22 mouse cellular contexts compared by ENCODE assay signal in the genomic region with DNA sequence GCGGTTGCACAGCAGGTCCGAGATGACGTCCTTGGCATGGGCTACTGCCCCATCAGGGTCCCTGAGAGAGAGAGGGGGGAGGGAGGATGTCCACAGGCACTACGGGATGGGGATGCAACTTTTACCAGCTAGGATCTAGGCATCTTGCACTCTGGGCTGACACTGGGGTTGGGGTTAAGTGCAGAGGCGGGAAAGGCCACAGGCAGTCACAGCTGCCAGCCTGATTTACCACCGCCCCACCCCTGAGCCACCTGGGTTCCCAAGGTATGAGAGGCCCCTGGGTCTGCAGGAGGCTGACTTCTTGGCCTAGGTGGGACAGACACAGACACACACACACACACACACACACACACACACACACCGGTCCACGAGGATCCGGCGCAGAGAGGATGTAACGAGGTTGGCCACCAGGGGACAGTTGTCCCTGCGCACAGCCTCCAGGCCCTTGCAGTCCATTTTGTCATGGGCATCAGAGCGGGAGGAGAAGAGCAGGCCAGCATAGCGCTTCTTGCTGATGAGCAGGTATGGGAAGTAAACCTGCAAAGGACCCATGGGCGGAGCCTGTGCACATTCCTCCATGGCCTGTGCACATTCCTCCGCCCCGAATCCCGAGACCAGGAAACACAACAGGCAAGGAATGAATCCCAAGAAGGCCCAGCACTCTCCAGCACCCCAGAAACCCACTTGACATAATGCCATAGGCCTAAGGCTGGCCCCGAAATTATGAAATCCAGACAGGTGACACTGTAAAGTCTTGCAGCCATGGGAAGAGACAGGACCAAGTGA. TPM values are rescaled to one million over a fixed set of nuclear protein-coding genes. Genes with fewer than 3 reads are reported as not detected.
DNase-seq lines count a peak whose midpoint lies in the region; ATAC-seq and TF ChIP-seq lines count a peak whose summit lies in the region.
"Had no signal": no experiment of that assay in that cellular context is flagged by ENCODE, and none has a peak within 500 bp of the region (broad histone marks: within the 10 kb centered on the region; RNA-seq: fewer than 3 reads in every experiment).

No protein-coding gene starts in this region.

- H3K4me2 ChIP-seq in limb, embryonic 11.5 days (ENCODE audit: low read depth, severe bottlenecking): no peak overlapping the region
- H3K4me2 ChIP-seq: heart, embryonic 12.5 days; hindbrain, embryonic 14.5 days; liver, embryonic 15.5 days; midbrain, embryonic 13.5 days; neural tube, embryonic 15.5 days had no signal

- ATAC-seq in limb, embryonic 11.5 days (ENCODE audit: insufficient number of reproducible peaks, low FRiP score, low TSS enrichment, low read depth): no peak
- ATAC-seq: forebrain, embryonic 14.5 days; midbrain, embryonic 13.5 days had no signal

- WGBS in limb, embryonic 11.5 days: 82% methylated on average over 19 of the region's 19 CpGs
- WGBS in limb, embryonic 10.5 days: 87% methylated on average over 19 of the region's 19 CpGs
- WGBS in thymus, adult 2 months: 73% methylated on average over 19 of the region's 19 CpGs

- no peaks in the 10 kb centered on the region for H3K27me3 ChIP-seq in limb, embryonic 11.5 days (ENCODE audit: control insufficient read depth, insufficient read depth, low read length)
- peaks cover 4% of the 10 kb centered on the region; the same call in 1 of the 2 replicates for H3K27me3 ChIP-seq in limb, embryonic 10.5 days (ENCODE audit: low read depth, poor library complexity, severe bottlenecking)
- no peaks in the 10 kb centered on the region for H3K27me3 ChIP-seq in thymus, adult 2 months (ENCODE audit: control insufficient read depth, insufficient read depth, low read length)
- H3K27me3 ChIP-seq: liver, embryonic 15.5 days; midbrain, embryonic 13.5 days had no signal

- no peak overlapping the region for H3K4me3 ChIP-seq in limb, embryonic 11.5 days (ENCODE audit: low read depth, low read length)
- no peak overlapping the region for H3K4me3 ChIP-seq in limb, embryonic 10.5 days
- H3K4me3 ChIP-seq in thymus, adult 2 months (ENCODE audit: control insufficient read depth, insufficient read depth, low read length): no peak overlapping the region
- H3K4me3 ChIP-seq: embryonic facial prominence, embryonic 10.5 days; heart, embryonic 12.5 days; liver, embryonic 15.5 days; midbrain, embryonic 13.5 days; myocyte; neural tube, embryonic 15.5 days had no signal

- H3K4me1 ChIP-seq in limb, embryonic 11.5 days (ENCODE audit: control insufficient read depth, insufficient read depth, low read length): no peaks in the 10 kb centered on the region
- peaks cover 6% of the 10 kb centered on the region for H3K4me1 ChIP-seq in limb, embryonic 10.5 days
- peaks cover 15% of the 10 kb centered on the region for H3K4me1 ChIP-seq in thymus, adult 2 months (replicated peaks; ENCODE audit: control insufficient read depth, insufficient read depth, low read length)
- H3K4me1 ChIP-seq: embryonic facial prominence, embryonic 10.5 days; midbrain, embryonic 13.5 days; neural tube, embryonic 15.5 days had no signal

- peak; percentile 17 for DNase-seq in cerebellum, adult 9-10 months
- DNase-seq in cerebellum, adult 8-10 months: no peak
- DNase-seq in limb, embryonic 11.5 days (ENCODE audit: low spot score): no peak
- DNase-seq in limb, embryonic 10.5 days (ENCODE audit: low spot score): no peak
- DNase-seq in thymus, postnatal 0 days (ENCODE audit: low spot score): peak; percentile 32
- DNase-seq in thymus, adult 2 months: no peak
- no peak for DNase-seq in adrenal gland, adult (ENCODE audit: inconsistent age in 2 of 2, low spot score in 1 of 2)
- no peak for DNase-seq in heart, adult 8-10 months (ENCODE audit: low spot score)
- DNase-seq: gastrocnemius, postnatal 36 days; kidney, adult 8-10 months; left cerebral cortex, postnatal 4 days; right cerebral cortex, postnatal 4 days; thymus, postnatal 25 days had no signal

- no peak for TF ChIP-seq CTCF in thymus, adult 2 months (IDR thresholded peaks at IDR 0.05; ENCODE audit: borderline replicate concordance, control insufficient read depth, extremely low read depth, insufficient read depth, low read length, poor library complexity)

- TF ChIP-seq POLR2A in thymus, adult 2 months (IDR thresholded peaks at IDR 0.05; ENCODE audit: control insufficient read depth, extremely low read depth, insufficient read depth, low read length, poor library complexity): no peak

- no peak overlapping the region for H3K27ac ChIP-seq in limb, embryonic 11.5 days (replicated peaks; ENCODE audit: low read depth, low read length)
- H3K27ac ChIP-seq in limb, embryonic 10.5 days: no peak overlapping the region
- no peak overlapping the region for H3K27ac ChIP-seq in thymus, adult 2 months (ENCODE audit: control insufficient read depth, insufficient read depth, low read length)
- H3K27ac ChIP-seq: embryonic facial prominence, embryonic 10.5 days; hindbrain, embryonic 14.5 days; liver, embryonic 15.5 days; midbrain, embryonic 13.5 days; neural tube, embryonic 15.5 days had no signal

- H3K9ac ChIP-seq in limb, embryonic 11.5 days (ENCODE audit: low read length): 0 out of 2 replicates have a peak overlapping the region, but pooled peaks have one; percentile 7
- H3K9ac ChIP-seq: heart, embryonic 12.5 days; hindbrain, embryonic 14.5 days; liver, embryonic 15.5 days; midbrain, embryonic 13.5 days; neural tube, embryonic 15.5 days had no signal

- H3K36me3 ChIP-seq in limb, embryonic 11.5 days (ENCODE audit: control insufficient read depth, insufficient read depth, low read length): peaks cover 33% of the 10 kb centered on the region
- H3K36me3 ChIP-seq in limb, embryonic 10.5 days: peaks cover 80% of the 10 kb centered on the region
- peaks cover 20% of the 10 kb centered on the region for H3K36me3 ChIP-seq in thymus, adult 2 months (ENCODE audit: control insufficient read depth, insufficient read depth, low read length)

- no peaks in the 10 kb centered on the region for H3K9me3 ChIP-seq in limb, embryonic 11.5 days (ENCODE audit: control insufficient read depth, low read length)
- H3K9me3 ChIP-seq in limb, embryonic 10.5 days (replicated peaks): no peaks in the 10 kb centered on the region
- H3K9me3 ChIP-seq: embryonic facial prominence, embryonic 10.5 days; heart, embryonic 12.5 days; liver, embryonic 15.5 days; midbrain, embryonic 13.5 days; neural tube, embryonic 15.5 days had no signal

RNA-seq across cellular contexts. Expression of a gene that starts 3.0 kb away (rescaled TPM):
- 0.07 and 0.11 TPM in 2 replicates for polyA plus RNA-seq in limb, embryonic 11.5 days (2014; fragmentation: Nextera tagmentation; extraction: Ambion mirVana)
- polyA plus RNA-seq in limb, embryonic 10.5 days (2016; fragmentation: Nextera tagmentation; extraction: Ambion mirVana): 0.20 TPM in 1 of 2 replicates, not detected in the other
- polyA plus RNA-seq in thymus, postnatal 0 days (2015; fragmentation: Nextera tagmentation; extraction: Ambion mirVana): 16.3 and 17.7 TPM in 2 replicates
- polyA plus RNA-seq in thymus, adult 2 months (2012; rRNA removed): 40.3 and 43.3 TPM in 2 replicates
- 1 to 10 TPM in 1 of 4 experiments, under 1 TPM in 3; 0.13 to 1.3 (median 0.27) TPM for total RNA-seq in heart, adult 8-10 months (2022)
- total RNA-seq: gastrocnemius, postnatal 36 days had no signal
- polyA plus RNA-seq: embryonic facial prominence, embryonic 10.5 days; forebrain, embryonic 14.5 days; heart, embryonic 12.5 days; midbrain, embryonic 13.5 days; neural tube, embryonic 15.5 days; stomach, embryonic 14.5 days had no signal

RNA-seq across cellular contexts. Expression of a gene that starts 10.4 kb away (rescaled TPM):
- polyA plus RNA-seq in limb, embryonic 11.5 days (2014; fragmentation: Nextera tagmentation; extraction: Ambion mirVana): 0.09 and 0.20 TPM in 2 replicates
- polyA plus RNA-seq in limb, embryonic 10.5 days (2016; fragmentation: Nextera tagmentation; extraction: Ambion mirVana): 0.05 and 0.11 TPM in 2 replicates
- 0.55 TPM in 2 replicates for polyA plus RNA-seq in thymus, postnatal 0 days (2015; fragmentation: Nextera tagmentation; extraction: Ambion mirVana)
- 0.53 and 0.55 TPM in 2 replicates for polyA plus RNA-seq in thymus, adult 2 months (2012; rRNA removed)
- 10 to 100 TPM; 14.6 to 21.4 (median 17.7) TPM for total RNA-seq in heart, adult 8-10 months (2022)

RNA-seq across cellular contexts. Expression of a gene that starts 13.8 kb away (rescaled TPM):
- 82.5 and 84.3 TPM in 2 replicates for polyA plus RNA-seq in limb, embryonic 11.5 days (2014; fragmentation: Nextera tagmentation; extraction: Ambion mirVana)
- polyA plus RNA-seq in limb, embryonic 10.5 days (2016; fragmentation: Nextera tagmentation; extraction: Ambion mirVana): 175 and 184 TPM in 2 replicates
- 104 and 118 TPM in 2 replicates for polyA plus RNA-seq in thymus, postnatal 0 days (2015; fragmentation: Nextera tagmentation; extraction: Ambion mirVana)
- 208 and 235 TPM in 2 replicates for polyA plus RNA-seq in thymus, adult 2 months (2012; rRNA removed)
- total RNA-seq in heart, adult 8-10 months (2022): 10 to 100 TPM; 13.4 to 15.9 (median 14.9) TPM

RNA-seq across cellular contexts. Expression of a gene that starts 18.9 kb away (rescaled TPM):
- 70.2 and 72.1 TPM in 2 replicates for polyA plus RNA-seq in limb, embryonic 11.5 days (2014; fragmentation: Nextera tagmentation; extraction: Ambion mirVana)
- 74.5 and 82.2 TPM in 2 replicates for polyA plus RNA-seq in limb, embryonic 10.5 days (2016; fragmentation: Nextera tagmentation; extraction: Ambion mirVana)
- polyA plus RNA-seq in thymus, postnatal 0 days (2015; fragmentation: Nextera tagmentation; extraction: Ambion mirVana): 96.9 and 101 TPM in 2 replicates
- 302 and 308 TPM in 2 replicates for polyA plus RNA-seq in thymus, adult 2 months (2012; rRNA removed)
- total RNA-seq in heart, adult 8-10 months (2022): 10 to 100 TPM; 42.6 to 56.6 (median 45.5) TPM

RNA-seq across cellular contexts. Expression of a gene that starts 37.3 kb away (rescaled TPM):
- polyA plus RNA-seq in limb, embryonic 11.5 days (2014; fragmentation: Nextera tagmentation; extraction: Ambion mirVana): 0.44 and 0.61 TPM in 2 replicates
- 0.14 and 0.20 TPM in 2 replicates for polyA plus RNA-seq in limb, embryonic 10.5 days (2016; fragmentation: Nextera tagmentation; extraction: Ambion mirVana)
- 11.1 and 11.3 TPM in 2 replicates for polyA plus RNA-seq in thymus, postnatal 0 days (2015; fragmentation: Nextera tagmentation; extraction: Ambion mirVana)
- polyA plus RNA-seq in thymus, adult 2 months (2012; rRNA removed): 28.0 and 32.0 TPM in 2 replicates
- 1 to 10 TPM in 1 of 4 experiments, under 1 TPM in 3; 0.28 to 1.9 (median 0.37) TPM for total RNA-seq in heart, adult 8-10 months (2022)
- polyA plus RNA-seq: heart, embryonic 12.5 days; myocyte had no signal

Comparison
In these comparisons a context has a peak if more than half of its experiments do, and no peak if none do; other contexts are left out.
1. DNase-seq: peak in cerebellum, adult 9-10 months (single experiment) and thymus, postnatal 0 days (single experiment); none in cerebellum, adult 8-10 months (single experiment), limb, embryonic 11.5 days (single experiment), limb, embryonic 10.5 days (single experiment), thymus, adult 2 months (single experiment), adrenal gland, adult (0 of 2) and heart, adult 8-10 months (single experiment).
2. RNA of a gene that starts 3.0 kb away (polyA plus RNA-seq): 40.3 to 43.3 TPM in thymus, adult 2 months and 16.3 to 17.7 TPM in thymus, postnatal 0 days; 0.20 TPM in limb, embryonic 10.5 days and 0.07 to 0.11 TPM in limb, embryonic 11.5 days; every median in the first group is over 10 times any median in the second.